Mouse (Mus musculus) kidney, postnatal 25 days (tissue): ENCODE measurements around the gene Ppp1r32.
A peak's percentile ranks its signal among the peaks of the same experiment; 100 is the strongest.

Experiments
- DNase-seq, 2 experiments: peaks; one replicate each; pipeline ENCODE4 v3.0.0; 2021; ENCODE audit warnings: mixed read lengths in 2 of 2

Gene Ppp1r32

GRCm38 (mm10) chr19:10456752-10457483, 25.8 kb downstream of the Ppp1r32 start, which contains the start of gene Lrrc10b:
Gene Lrrc10b, minus strand, starts transcription at chr19:10457473.
- peak; percentile 45 to 73 for DNase-seq

GRCm38 (mm10) chr19:10455437-10455806, 27.3 kb downstream of the Ppp1r32 start:
- no peak for DNase-seq

- DNase-seq: no peak
These were observed 27.9 kb downstream of the Ppp1r32 start for GRCm38 (mm10) chr19:10454718-10455436.

GRCm38 (mm10) chr19:10449708-10450107, 33.0 kb downstream of the Ppp1r32 start:
- DNase-seq: peak; percentile 64 to 84

GRCm38 (mm10) chr19:10449190-10449589, 33.5 kb downstream of the Ppp1r32 start:
- peak in 1 of 2 experiments; percentile 23 for DNase-seq

- DNase-seq: peak in 1 of 2 experiments; percentile 24
These were observed 34.5 kb downstream of the Ppp1r32 start for GRCm38 (mm10) chr19:10448275-10448674.

- no peak for DNase-seq
These were observed 37.9 kb downstream of the Ppp1r32 start for GRCm38 (mm10) chr19:10444685-10445369.

- peak in 1 of 2 experiments; percentile 32 for DNase-seq
These were observed 45.2 kb downstream of the Ppp1r32 start for GRCm38 (mm10) chr19:10437521-10437920.

GRCm38 (mm10) chr19:10436726-10437125, 46.0 kb downstream of the Ppp1r32 start:
- no peak for DNase-seq

GRCm38 (mm10) chr19:10435908-10436307, 46.8 kb downstream of the Ppp1r32 start:
- DNase-seq: peak; percentile 75 to 77

GRCm38 (mm10) chr19:10434927-10435326, 47.8 kb downstream of the Ppp1r32 start:
- no peak for DNase-seq

- DNase-seq: no peak
These were observed 48.7 kb downstream of the Ppp1r32 start for GRCm38 (mm10) chr19:10433879-10434540.

- no peak for DNase-seq
These were observed 49.5 kb downstream of the Ppp1r32 start for GRCm38 (mm10) chr19:10433225-10433624.

GRCm38 (mm10) chr19:10431841-10432240, 50.9 kb downstream of the Ppp1r32 start:
- DNase-seq: no peak

GRCm38 (mm10) chr19:10431410-10431809, 51.3 kb downstream of the Ppp1r32 start:
- no peak for DNase-seq

GRCm38 (mm10) chr19:10429371-10429770, 53.4 kb downstream of the Ppp1r32 start:
- no peak for DNase-seq

- DNase-seq: no peak
These were observed 55.3 kb downstream of the Ppp1r32 start for GRCm38 (mm10) chr19:10427431-10427830.

- no peak for DNase-seq
These were observed 55.9 kb downstream of the Ppp1r32 start for GRCm38 (mm10) chr19:10426793-10427192.

- DNase-seq: no peak
These were observed 56.4 kb downstream of the Ppp1r32 start for GRCm38 (mm10) chr19:10426312-10426711.

GRCm38 (mm10) chr19:10425484-10426270, 57.1 kb downstream of the Ppp1r32 start:
- DNase-seq: no peak

- DNase-seq: peak in 1 of 2 experiments; percentile 56
These were observed 58.0 kb downstream of the Ppp1r32 start for GRCm38 (mm10) chr19:10424751-10425150.
